Mouse (Mus musculus) cerebellum, adult (tissue): ENCODE data around the gene Fscn2.
"Not testable (repeated sequence)": the region's sequence is repeated elsewhere in the genome, so short reads cannot be mapped to it uniquely, and the experiment has no call there.

ENCODE experiments used
- ATAC-seq: cut with Nextera tagmentation; 2 replicates; pipeline ENCODE4 v1.9.2; 2017; ENCODE audit warnings: mild to moderate bottlenecking, moderate library complexity, mixed read lengths; ENCODE audit not compliant: insufficient number of reproducible peaks, low FRiP score, low TSS enrichment

The Fscn2 gene

DNA sequence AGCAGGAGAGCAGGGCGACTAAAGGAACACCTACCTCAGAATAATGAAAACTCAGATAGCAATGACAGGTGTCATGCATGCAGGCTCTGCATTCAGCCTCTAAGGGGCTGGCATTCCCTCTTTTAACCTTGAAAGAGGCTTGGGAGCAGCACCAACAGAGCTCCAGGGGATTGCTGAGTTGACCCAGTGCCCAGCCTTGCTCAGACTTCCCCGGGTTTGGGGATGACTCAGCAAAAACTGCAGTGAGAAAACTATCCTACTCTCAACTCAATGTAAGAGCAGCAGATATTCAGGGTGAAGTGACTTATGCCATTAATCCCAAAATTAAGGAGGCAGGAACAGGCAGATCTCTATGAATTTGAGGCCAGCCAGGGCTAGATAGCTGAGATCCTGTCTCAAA, 25.8 kb downstream of the Fscn2 start:
- no peak for ATAC-seq

DNA sequence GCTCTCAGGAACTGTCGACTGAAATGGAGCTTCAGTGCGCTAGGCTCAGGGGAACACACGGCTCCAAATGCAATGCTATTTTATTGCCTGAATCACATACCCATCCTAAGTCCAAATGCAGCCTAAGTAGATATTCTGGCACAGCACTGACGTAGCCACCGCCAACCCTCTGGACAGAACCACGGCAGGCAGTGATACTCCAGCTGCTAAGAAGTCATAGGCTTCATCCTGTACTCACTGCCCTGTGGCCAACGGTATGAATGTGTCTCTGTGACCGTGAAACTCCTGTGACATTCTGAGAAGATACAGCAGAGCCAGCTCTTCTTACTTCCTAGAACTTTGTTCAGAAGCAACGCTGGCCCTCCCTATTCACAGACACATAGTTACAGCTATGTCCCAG, 27.2 kb downstream of the Fscn2 start:
- no peak for ATAC-seq

DNA sequence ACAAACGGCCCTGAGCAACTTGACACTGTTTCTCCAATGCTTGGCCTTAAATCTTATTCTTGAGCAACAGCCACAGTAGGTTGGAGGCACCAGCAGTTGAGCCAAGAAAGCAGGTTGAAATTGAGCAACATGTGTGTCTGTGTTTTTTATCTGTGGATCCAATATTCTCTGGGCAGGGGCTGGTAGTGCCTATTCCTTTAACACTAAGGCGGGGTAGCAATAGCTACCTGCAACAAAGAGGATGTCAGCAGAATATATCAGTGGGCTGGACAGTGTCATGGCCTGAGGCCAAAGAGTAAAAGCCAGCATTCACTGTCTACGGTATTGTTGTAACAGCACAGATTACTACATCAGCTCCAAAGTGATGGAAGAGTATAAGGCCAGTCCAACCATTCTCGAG, 34.3 kb downstream of the Fscn2 start:
- ATAC-seq = no peak

DNA sequence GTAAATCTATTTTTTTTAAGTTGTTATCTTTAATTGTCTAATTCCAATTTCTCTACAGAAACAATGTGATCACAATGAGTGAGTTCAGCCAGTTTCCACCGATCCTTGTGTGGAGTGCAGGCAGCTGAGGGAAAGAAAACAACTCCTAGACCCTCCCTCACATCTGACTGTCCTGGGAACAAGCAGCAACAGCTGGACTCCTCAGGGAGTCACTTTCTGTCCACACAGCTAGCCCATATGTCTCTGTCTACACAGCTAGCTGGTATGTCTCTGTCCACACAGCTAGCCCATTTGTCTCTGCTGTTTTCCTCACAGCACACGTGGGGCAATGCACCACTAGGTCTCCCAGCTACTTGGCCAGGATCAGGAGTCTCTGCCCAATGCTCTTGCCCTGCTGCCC, 36.3 kb downstream of the Fscn2 start:
- no peak for ATAC-seq

DNA sequence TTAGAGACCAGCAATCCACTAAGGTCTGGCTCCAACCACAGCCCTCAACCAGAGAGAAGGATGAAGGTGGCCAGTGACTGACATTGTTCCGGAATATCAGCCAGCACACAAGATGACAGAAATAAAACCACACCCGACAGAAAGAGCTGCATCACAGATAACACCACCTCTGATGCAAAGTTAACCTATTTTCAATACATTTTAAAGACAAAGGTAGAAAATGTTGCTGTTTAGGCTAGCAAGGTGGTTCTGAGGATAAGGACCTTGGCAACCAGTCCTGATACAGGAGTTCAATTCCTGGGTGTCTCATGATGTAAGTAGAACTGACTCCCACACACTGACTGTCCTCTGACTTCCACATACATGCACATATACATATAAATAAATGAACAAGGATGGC, 38.0 kb downstream of the Fscn2 start:
- no peak for ATAC-seq

DNA sequence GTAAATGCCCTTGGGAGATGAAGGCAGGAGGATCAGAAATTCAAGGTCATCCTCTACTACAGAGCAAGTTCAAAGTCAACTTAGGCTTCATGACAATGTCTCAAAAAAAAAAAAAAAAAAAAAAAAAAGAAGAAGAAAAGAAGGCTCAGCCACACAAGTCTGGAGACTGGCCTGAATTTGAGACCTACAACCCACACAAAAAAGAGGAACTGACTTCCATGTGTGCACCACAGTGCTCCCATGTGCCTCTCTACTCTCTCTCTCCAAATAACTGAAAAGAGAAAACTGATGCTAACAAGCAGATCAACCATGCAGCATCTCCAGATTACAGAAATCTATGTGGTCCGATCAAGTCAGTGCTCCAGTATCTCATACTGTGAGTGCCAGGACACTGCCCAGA, 43.5 kb downstream of the Fscn2 start:
- ATAC-seq = no peak

DNA sequence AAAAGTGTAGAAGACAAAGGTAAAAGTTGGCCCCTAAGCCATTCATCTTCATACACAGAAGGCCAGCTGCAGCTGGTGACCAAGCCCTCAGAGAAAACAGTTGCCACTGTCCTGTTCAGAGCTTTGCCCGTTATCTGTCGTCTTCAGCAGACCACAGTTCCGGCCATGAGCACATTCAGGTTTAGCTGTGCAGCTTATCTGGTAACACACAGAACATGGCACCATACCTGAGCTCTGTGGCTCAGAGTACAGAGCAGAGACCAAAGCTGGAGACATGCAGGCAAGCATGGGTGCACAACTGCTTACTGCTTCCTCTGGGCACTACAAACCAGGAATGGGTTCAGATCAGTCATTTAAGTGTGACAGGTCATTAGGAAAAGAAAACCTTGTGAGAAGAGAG, 44.5 kb downstream of the Fscn2 start:
- ATAC-seq = no peak

DNA sequence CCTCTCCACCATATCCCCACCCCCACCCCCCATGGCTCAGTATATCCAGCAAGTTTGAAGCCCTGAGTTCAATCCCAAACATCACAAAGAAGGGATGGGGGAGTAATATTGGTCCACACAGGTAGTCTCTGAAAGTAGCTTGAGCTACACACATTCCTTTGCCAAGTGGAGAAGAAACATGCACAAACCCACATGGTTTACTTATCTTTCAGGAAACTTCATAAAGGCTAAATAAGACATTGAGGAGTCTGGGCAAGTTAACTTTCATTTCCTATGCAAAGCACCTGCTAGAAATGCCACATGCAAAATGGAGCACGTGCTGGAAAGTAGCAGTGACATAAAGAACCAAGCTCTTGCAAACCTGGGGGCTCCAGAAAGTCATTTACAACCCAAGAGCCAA, 45.1 kb downstream of the Fscn2 start:
- ATAC-seq = no peak

DNA sequence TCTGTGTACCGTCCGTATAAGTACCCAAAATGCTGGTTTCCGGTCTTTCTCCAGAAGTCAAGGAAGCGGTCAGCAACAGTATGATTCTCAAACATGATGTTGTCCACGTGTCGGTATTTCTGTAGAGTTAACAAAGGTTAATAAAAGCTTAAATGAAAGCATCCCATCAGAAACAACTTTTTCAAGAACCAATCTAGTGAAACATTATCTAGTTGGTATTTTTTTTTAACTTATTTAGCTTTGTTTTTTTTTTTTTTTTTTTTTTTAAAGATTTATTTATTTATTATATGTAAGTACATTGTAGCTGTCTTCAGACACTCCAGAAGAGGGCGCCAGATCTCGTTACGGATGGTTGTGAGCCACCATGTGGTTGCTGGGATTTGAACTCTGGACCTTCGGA, 52.3 kb downstream of the Fscn2 start:
- ATAC-seq = not testable (repeated sequence)
